Mouse (Mus musculus) intestine, postnatal 0 days (tissue): ENCODE results near the gene Neurl4. TPM values are rescaled to one million over a fixed set of nuclear protein-coding genes. Genes with fewer than 3 reads are reported as not detected.

Experiments used
- ATAC-seq: fragments of 200-750 bp; cut with Nextera tagmentation; 2 replicates; pipeline ENCODE4 v1.8.0; 2017; ENCODE audit warnings: mild to moderate bottlenecking, moderate TSS enrichment, moderate library complexity
- H3K27ac ChIP-seq: fragments of 300-500 bp; sonication (generic); 2 replicates; pipeline ENCODE4 v1.5.1; 2014; ENCODE audit warnings: mild to moderate bottlenecking, low read depth, low read length, moderate library complexity
- H3K27me3 ChIP-seq: fragments of 300-500 bp; sonication (generic); replicated peaks from 2 replicates; pipeline ENCODE4 v1.6.1; 2014; ENCODE audit warnings: low read length, mixed read lengths; ENCODE audit not compliant: control insufficient read depth, insufficient read depth
- H3K36me3 ChIP-seq: fragments of 300-500 bp; sonication (generic); 2 replicates; pipeline ENCODE4 v1.6.1; 2014; ENCODE audit warnings: mild to moderate bottlenecking, moderate library complexity; ENCODE audit not compliant: control insufficient read depth, insufficient read depth
- H3K4me1 ChIP-seq: fragments of 300-500 bp; sonication (generic); replicated peaks from 2 replicates; pipeline ENCODE4 v1.6.1; 2014; ENCODE audit warnings: antibody characterized with exemption, low read length, mixed read lengths; ENCODE audit not compliant: control insufficient read depth, insufficient read depth
- H3K4me2 ChIP-seq: fragments of 300-500 bp; sonication (generic); replicated peaks from 2 replicates; pipeline ENCODE4 v1.6.1; 2014; ENCODE audit warnings: low read depth, mild to moderate bottlenecking, moderate library complexity
- H3K4me3 ChIP-seq: fragments of 300-500 bp; sonication (generic); 2 replicates; pipeline ENCODE4 v1.5.1; 2014; ENCODE audit warnings: low read depth, low read length
- H3K9ac ChIP-seq: fragments of 300-500 bp; sonication (generic); 2 replicates; pipeline ENCODE4 v1.6.1; 2014; ENCODE audit warnings: mild to moderate bottlenecking, low read depth, low read length
- H3K9me3 ChIP-seq: fragments of 300-500 bp; sonication (generic); 2 replicates; pipeline ENCODE4 v1.6.1; 2016; ENCODE audit warnings: mixed run types; ENCODE audit not compliant: control insufficient read depth
- CTCF ChIP-seq: sonication (generic); IDR thresholded peaks from 2 replicates; pipeline ENCODE4 v1.5.1; 2016; ENCODE audit warnings: low read depth, mild to moderate bottlenecking, control low read depth, antibody characterized with exemption, moderate library complexity
- WGBS: fragments of 180-500 bp; shearing (Covaris S2); extraction: QIAGEN DNeasy Blood & Tissue Kit; methylation state at CpG from one replicate; pipeline ENCODE4 v1.1.7; 2014; 5-methylcytosine and 5-hydroxymethylcytosine counted together
- polyA plus RNA-seq: library from polyadenylated mRNA; unstranded; fragments of >200 nt; fragmentation: Nextera tagmentation; extraction: Ambion mirVana; gene quantifications from 2 replicates; pipeline ENCODE4 v1.2.1, GENCODE M21; 2015

Neurl4 gene
- polyA plus RNA-seq, 1 experiment from 2014 or later = 10.3 TPM

GRCm38 (mm10) chr11:69880506-69880852 is 20.4 kb upstream of the Neurl4 start:
- H3K4me2 ChIP-seq = peak overlapping the region; percentile 87
- WGBS = under 1% methylated on average over 18 of the region's 18 CpGs
- H3K4me3 ChIP-seq = peak overlapping the region; percentile 62
- no peaks in the 10 kb centered on the region for H3K36me3 ChIP-seq
- peak; percentile 89 for TF ChIP-seq CTCF
- H3K9me3 ChIP-seq = no peaks in the 10 kb centered on the region
- H3K9ac ChIP-seq = peak overlapping the region; percentile 51
- peak; percentile 54 for ATAC-seq
- peak overlapping the region; percentile 76 for H3K27ac ChIP-seq
- H3K27me3 ChIP-seq = no peaks in the 10 kb centered on the region
- peaks cover 5% of the 10 kb centered on the region; the same call in 1 of the 2 replicates for H3K4me1 ChIP-seq

- ATAC-seq = peak; percentile 69
- Histone ChIP-seq H3K27ac (peak within 1 kb of the TSS; percentile 76), H3K4me1 (peaks cover 5% of the 10 kb centered on the region; the same call in 1 of the 2 replicates), H3K27me3 (no peaks in the 10 kb centered on the region), H3K9ac (peak within 1 kb of the TSS; percentile 51), H3K4me3 (peak within 1 kb of the TSS; percentile 62), H3K4me2 (peak within 1 kb of the TSS; percentile 87), H3K36me3 (no peaks in the 10 kb centered on the region), H3K9me3 (no peaks in the 10 kb centered on the region)
- WGBS = under 1% methylated on average over 46 of the region's 46 CpGs
- TF ChIP-seq CTCF = peak; percentile 63
These were observed 19.8 kb upstream of the Neurl4 start, which contains the start of gene Kctd11 for GRCm38 (mm10) chr11:69880853-69881603. Gene Kctd11 (minus strand): TSS chr11:69881406.

DNA sequence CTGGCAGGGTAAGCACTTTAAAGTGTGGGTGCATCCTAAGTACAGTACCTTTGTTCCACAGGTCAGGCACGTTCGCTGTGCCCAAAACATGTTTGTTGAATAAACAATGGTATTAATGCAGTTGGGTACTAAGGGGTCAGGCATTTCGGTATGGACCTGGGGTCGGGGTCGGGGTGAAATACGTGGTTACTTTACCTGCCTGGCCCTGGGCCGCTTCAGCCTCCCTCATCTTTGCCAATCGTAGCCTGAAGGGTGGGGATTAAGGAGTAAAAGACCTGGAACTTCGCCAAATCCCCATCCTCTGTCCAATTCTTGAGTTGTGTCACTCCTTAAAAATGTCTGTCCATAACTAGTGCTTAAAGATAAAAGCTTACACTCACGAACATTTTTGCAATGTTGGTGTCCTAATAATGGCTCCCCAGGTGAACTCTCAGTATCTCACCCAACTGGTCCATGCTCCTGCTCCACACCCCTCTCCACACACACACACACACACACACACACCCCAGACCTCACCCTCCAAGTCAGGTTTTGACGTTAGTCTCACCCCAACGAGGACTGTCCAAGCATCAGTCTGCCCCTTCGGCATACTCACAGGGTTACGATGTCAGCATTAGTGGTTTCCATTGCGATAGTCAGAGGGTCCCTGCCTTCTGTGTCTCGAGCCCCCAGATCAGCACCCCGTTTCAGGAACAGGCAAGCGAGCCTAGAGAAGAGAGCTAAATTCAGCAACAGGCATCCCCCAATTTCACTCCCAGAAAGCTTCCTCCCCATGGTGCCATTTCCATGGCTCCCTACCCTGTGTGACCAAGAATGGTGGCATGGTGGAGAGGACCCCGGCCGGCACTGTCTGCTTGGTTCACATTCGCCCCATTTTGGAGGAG is 18.8 kb upstream of the Neurl4 start:
- ATAC-seq = no peak
- Histone ChIP-seq H3K9me3 (no peaks in the 10 kb centered on the region), H3K27ac (0 out of 2 replicates have a peak overlapping the region, but pooled peaks have one; percentile 76), H3K4me2 (peak overlapping the region; percentile 87), H3K4me1 (peaks cover 5% of the 10 kb centered on the region; the same call in 1 of the 2 replicates), H3K4me3 (peak overlapping the region; percentile 62), H3K9ac (peak overlapping the region; percentile 51; the same call in 1 of the 2 replicates), H3K27me3 (no peaks in the 10 kb centered on the region), H3K36me3 (no peaks in the 10 kb centered on the region)
- WGBS = 56% methylated on average over 21 of the region's 21 CpGs
- TF ChIP-seq CTCF = no peak

DNA sequence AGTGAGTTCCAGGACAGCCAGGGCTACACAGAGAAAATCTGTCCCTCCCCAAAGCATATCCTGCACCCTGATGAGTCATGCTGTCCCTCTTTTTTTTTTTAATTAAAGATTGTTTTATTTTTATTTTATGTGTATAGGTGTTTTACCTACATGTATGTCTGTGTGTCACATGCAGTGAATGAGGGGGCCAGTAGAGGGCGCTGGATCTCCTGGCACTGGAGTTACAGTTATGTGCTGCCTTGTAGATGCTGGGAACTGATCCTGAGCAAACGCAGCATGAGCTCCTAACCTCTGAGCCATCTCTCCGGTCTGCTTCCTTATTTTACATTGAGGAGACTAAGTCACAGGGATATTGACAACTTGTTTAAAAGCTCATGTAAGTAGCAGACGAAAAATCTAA is 17.8 kb upstream of the Neurl4 start:
- Histone ChIP-seq H3K36me3 (no peaks in the 10 kb centered on the region), H3K9ac (no peak overlapping the region), H3K9me3 (no peaks in the 10 kb centered on the region), H3K4me2 (no peak overlapping the region), H3K27ac (no peak overlapping the region), H3K4me1 (peaks cover 5% of the 10 kb centered on the region; the same call in 1 of the 2 replicates), H3K27me3 (no peaks in the 10 kb centered on the region), H3K4me3 (no peak overlapping the region)
- peak; percentile 63 for TF ChIP-seq CTCF
- WGBS = 67% methylated on average over 4 of the region's 4 CpGs
- ATAC-seq = no peak

- no peak for ATAC-seq
- no peaks in the 10 kb centered on the region for H3K9me3 ChIP-seq
- H3K36me3 ChIP-seq = no peaks in the 10 kb centered on the region
- H3K4me3 ChIP-seq = no peak overlapping the region
- 80% methylated on average over 8 of the region's 8 CpGs for WGBS
- no peak overlapping the region for H3K4me2 ChIP-seq
- TF ChIP-seq CTCF = no peak
- peaks cover 5% of the 10 kb centered on the region; the same call in 1 of the 2 replicates for H3K4me1 ChIP-seq
- H3K9ac ChIP-seq = no peak overlapping the region
- H3K27me3 ChIP-seq = no peaks in the 10 kb centered on the region
- no peak overlapping the region for H3K27ac ChIP-seq
These were observed 17.2 kb upstream of the Neurl4 start for GRCm38 (mm10) chr11:69883527-69884151.

DNA sequence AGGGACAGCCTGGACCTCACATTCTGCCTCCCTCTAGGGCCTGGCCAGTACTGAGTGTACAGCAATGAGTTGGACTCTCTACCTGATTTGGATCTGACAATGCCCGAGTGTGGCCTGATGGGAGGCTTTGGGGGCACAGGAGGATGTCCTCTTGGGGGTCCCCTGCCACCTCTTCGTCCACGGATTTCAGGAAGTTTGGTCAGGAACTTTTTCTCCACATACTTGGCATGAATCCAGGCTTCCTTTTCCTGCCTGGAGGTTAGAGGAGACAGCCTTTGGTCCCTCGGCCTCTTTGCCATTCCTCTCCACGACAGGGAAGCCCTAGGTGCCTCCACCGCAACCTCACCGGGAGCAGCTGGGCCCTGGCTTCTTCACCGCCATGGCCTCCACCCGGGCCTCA is 16.6 kb upstream of the Neurl4 start:
- Histone ChIP-seq H3K9me3 (no peaks in the 10 kb centered on the region), H3K4me3 (no peak overlapping the region), H3K9ac (no peak overlapping the region), H3K4me2 (no peak overlapping the region), H3K27ac (no peak overlapping the region), H3K27me3 (no peaks in the 10 kb centered on the region), H3K4me1 (peaks cover 5% of the 10 kb centered on the region; the same call in 1 of the 2 replicates), H3K36me3 (no peaks in the 10 kb centered on the region)
- ATAC-seq = no peak
- 56% methylated on average over 9 of the region's 9 CpGs for WGBS
- no peak for TF ChIP-seq CTCF
